Mouse (Mus musculus) ES-E14 (cell line): ENCODE data around the gene Ugp2. TPM values are rescaled to one million over a fixed set of nuclear protein-coding genes. Genes with fewer than 3 reads are reported as not detected.

Experiments used
- DNase-seq: peaks from one replicate; pipeline ENCODE4 v3.0.0-alpha.2; 2013; ENCODE audit warnings: low read depth, low spot score
- H3K27ac ChIP-seq: 2 replicates; pipeline ENCODE4 v1.5.1; 2012; ENCODE audit warnings: low read depth, mild to moderate bottlenecking, low read length, moderate library complexity, mixed read lengths; ENCODE audit not compliant: poor library complexity, insufficient read depth, severe bottlenecking
- H3K36me3 ChIP-seq: 2 replicates; pipeline ENCODE4 v1.6.1; 2012; ENCODE audit warnings: mild to moderate bottlenecking, low read length, moderate library complexity, mixed read lengths; ENCODE audit not compliant: control insufficient read depth, poor library complexity, insufficient read depth, severe bottlenecking
- H3K4me1 ChIP-seq, 2 experiments: fragments of 150-350 bp in 1 of 2; sonication (generic) in 1 of 2; 2 replicates each; pipeline ENCODE4 v1.6.1; 2012; ENCODE audit warnings: low read length in 2 of 2, mild to moderate bottlenecking in 1 of 2, mixed read lengths in 1 of 2; ENCODE audit not compliant: control insufficient read depth in 2 of 2, insufficient read depth in 2 of 2, poor library complexity in 1 of 2
- H3K4me3 ChIP-seq, 2 experiments: fragments of 150-350 bp in 1 of 2; sonication (generic) in 1 of 2; 2 replicates each; pipeline ENCODE4 v1.5.1; 2012; ENCODE audit warnings: low read length in 2 of 2, low read depth in 1 of 2, mild to moderate bottlenecking in 1 of 2, mixed read lengths in 1 of 2; ENCODE audit not compliant: insufficient read depth in 1 of 2, poor library complexity in 1 of 2, severe bottlenecking in 1 of 2
- H3K9ac ChIP-seq: 2 replicates; pipeline ENCODE4 v1.6.1; 2012; ENCODE audit warnings: low read depth, mild to moderate bottlenecking, low read length, mixed read lengths; ENCODE audit not compliant: poor library complexity, insufficient read depth, severe bottlenecking
- H3K9me3 ChIP-seq: fragments of 150-350 bp; sonication (generic); 2 replicates; pipeline ENCODE4 v1.6.1; 2012; ENCODE audit warnings: low read depth, mild to moderate bottlenecking, low read length; ENCODE audit not compliant: control insufficient read depth, insufficient read depth
- ZC3H11A ChIP-seq: IDR thresholded peaks from 2 replicates; pipeline ENCODE4 v1.6.1; 2012; ENCODE audit warnings: low read depth, mild to moderate bottlenecking, inconsistent platforms, low read length, borderline replicate concordance
- ZNF384 ChIP-seq: IDR thresholded peaks from 2 replicates; pipeline ENCODE4 v1.6.1; 2012; ENCODE audit warnings: low read depth, low read length, inconsistent platforms
- in situ Hi-C, 2 experiments: fragments of 600-800 bp; cut with MboI; formaldehyde crosslinking; loops; one replicate each; pipeline ENCODE4 v1.15.1; 2025; ENCODE audit warnings: low sequenced_read_pairs in 2 of 2, inconsistent platforms in 1 of 2; ENCODE audit not compliant: unreplicated experiment in 2 of 2
- total RNA-seq: library from RNA; depleted of rRNA; stranded (reverse); fragments of 300-350 nt; gene quantifications from 2 replicates; pipeline ENCODE4 v1.2.3, GENCODE M21; 2012; rRNA removed

The Ugp2 gene
- total RNA-seq, 1 experiment, result 22.9 TPM

DNA sequence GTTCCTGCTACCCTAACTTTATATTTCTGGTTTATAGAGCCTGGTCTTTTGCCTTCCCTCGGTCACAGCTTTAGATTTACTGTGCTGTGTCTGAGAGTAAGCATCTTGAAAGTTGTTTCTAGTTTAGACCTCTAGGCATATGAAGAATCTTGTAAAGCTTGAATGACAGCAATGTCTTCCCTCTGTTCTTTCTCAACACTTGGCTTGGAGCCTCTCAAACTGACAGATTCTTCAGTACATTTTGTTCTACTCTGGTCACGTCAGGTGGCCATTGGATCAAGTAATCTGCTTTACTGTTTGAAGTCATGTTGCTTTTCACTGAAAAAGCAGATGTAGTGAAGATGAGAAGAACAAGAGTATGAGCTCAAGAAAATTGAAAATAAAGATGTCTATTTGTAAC lies 94.8 kb downstream of the Ugp2 start:
- H3K9ac ChIP-seq, result no peak overlapping the region
- no peaks in the 10 kb centered on the region for H3K4me1 ChIP-seq
- H3K4me3 ChIP-seq, result no peak overlapping the region
- H3K27ac ChIP-seq, result no peak overlapping the region
- DNase-seq, result no peak
- in situ Hi-C loops, result no loop called here
- H3K9me3 ChIP-seq, result no peaks in the 10 kb centered on the region
- peaks cover 3% of the 10 kb centered on the region for H3K36me3 ChIP-seq
- TF ChIP-seq ZC3H11A (no peak), ZNF384 (no peak)

Other genes with a start within 250 kb of the Ugp2 start
- 57.2 and 61.4 TPM in 2 replicates for gene Vps54, start 131.9 kb downstream of the Ugp2 start, total RNA-seq
- gene Wdpcp, start 201.0 kb upstream of the Ugp2 start, total RNA-seq, result 1.9 and 3.0 TPM in 2 replicates
- gene Mdh1, start 201.2 kb upstream of the Ugp2 start, total RNA-seq, result 106 and 141 TPM in 2 replicates